Mouse (Mus musculus): ENCODE results near the gene Olfr598.
"Not testable (repeated sequence)": the region's sequence is repeated elsewhere in the genome, so short reads cannot be mapped to it uniquely, and the experiment has no call there.

Gene Olfr598

GRCm38 (mm10) chr7:103323268-103323667 lies at the start of gene Olfr598:
Gene Olfr598 (plus strand): TSS chr7:103323568.
- DNase-seq (ENCODE audit: low spot score in 2 of 2), result no peak

GRCm38 (mm10) chr7:103305348-103305747 lies 18.0 kb upstream of the Olfr598 start, which contains the start of gene Olfr596:
Gene Olfr596 (plus strand): TSS chr7:103305648.
- DNase-seq (ENCODE audit: low spot score in 2 of 2), result not testable (repeated sequence)

GRCm38 (mm10) chr7:103316015-103316414 lies 7.4 kb upstream of the Olfr598 start, which contains the start of gene Olfr597:
Gene Olfr597 (plus strand): TSS chr7:103316315.
- not testable (repeated sequence) for DNase-seq (ENCODE audit: low spot score in 2 of 2)

DNA sequence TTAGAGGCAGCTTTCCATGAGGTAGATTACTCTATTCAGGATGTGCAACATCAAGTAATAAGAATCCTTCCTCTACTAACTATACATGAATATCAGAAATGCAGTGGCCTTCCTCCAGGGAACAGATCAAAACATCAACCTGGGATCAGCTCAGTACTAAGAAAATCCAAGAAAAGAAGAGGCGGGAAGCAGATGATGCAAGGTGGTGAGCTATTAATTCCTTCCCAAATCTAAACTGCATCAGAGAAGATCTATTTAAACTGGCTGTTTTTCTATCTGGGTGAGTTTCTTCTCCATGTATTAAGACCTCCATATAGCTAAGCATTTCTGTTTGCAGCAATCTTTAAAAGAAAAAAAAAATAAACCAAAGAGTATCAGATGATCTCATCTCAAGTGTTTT lies 12.2 kb downstream of the Olfr598 start, which contains the start of gene Olfr599:
TSS of gene Olfr599 (plus strand) at position 301 of the 400 bp plus-strand sequence.
- DNase-seq (ENCODE audit: low spot score in 2 of 2), result no peak

DNA sequence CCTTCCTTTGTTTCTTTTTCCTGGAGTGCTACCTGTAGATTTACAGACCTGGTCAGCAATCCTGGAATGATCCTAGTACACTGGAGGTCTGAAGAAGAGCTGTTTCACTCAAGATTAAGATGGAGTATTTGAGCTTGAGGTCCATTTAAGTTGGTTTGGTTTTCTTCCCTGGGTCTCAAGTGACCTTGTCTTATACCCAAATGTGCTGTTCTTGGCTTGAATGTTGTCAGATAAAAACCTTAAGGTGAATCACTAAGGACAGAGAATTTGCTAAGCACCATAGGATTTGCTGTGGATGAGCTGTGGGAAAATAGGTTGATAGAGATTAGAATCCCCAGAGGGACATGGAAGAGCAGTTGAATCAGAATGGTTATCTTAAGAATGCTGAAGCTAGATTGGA lies 26.2 kb downstream of the Olfr598 start, which contains the start of gene Olfr600:
TSS of gene Olfr600 (minus strand) at position 101 of the 400 bp plus-strand sequence.
- no peak for DNase-seq (ENCODE audit: low spot score in 2 of 2)

GRCm38 (mm10) chr7:103362555-103362954 lies 39.2 kb downstream of the Olfr598 start, which contains the start of gene Olfr601:
Gene Olfr601 (minus strand): TSS chr7:103362655.
- DNase-seq (ENCODE audit: low spot score in 2 of 2), result no peak

Measured in heart, adult 9 months (tissue).